In genomic region chr1:57673415-57673814, GRCm38 (mm10) we compare ENCODE assay signal across 16 mouse cellular contexts.
DNase-seq lines count a peak whose midpoint lies in the region; ATAC-seq and TF ChIP-seq lines count a peak whose summit lies in the region.
"Had no signal": no experiment of that assay in that cellular context is flagged by ENCODE, and none has a peak within 500 bp of the region (broad histone marks: within the 10 kb centered on the region; RNA-seq: fewer than 3 reads in every experiment).

No protein-coding gene starts in this region.

- no peak for DNase-seq in lung, postnatal 0 days (ENCODE audit: low spot score)
- DNase-seq in midbrain, postnatal 0 days (ENCODE audit: low spot score) = peak; percentile 35
- no peak for DNase-seq in gastrocnemius, postnatal 25 days
- DNase-seq in spleen, adult 12 weeks (ENCODE audit: low spot score) = no peak
- no peak for DNase-seq in gastrocnemius, adult 8-10 months (ENCODE audit: low spot score in 2 of 2)
- DNase-seq: adrenal gland, postnatal 10 days; B cell, adult 2 months; cerebellum, adult 9-11 months; heart, adult 11 months; kidney, adult 11 months; liver; lung, postnatal 10 days; spleen, adult 18-20 months had no signal

- H3K4me3 ChIP-seq in lung, embryonic 15.5 days = no peak overlapping the region
- no peak overlapping the region for H3K4me3 ChIP-seq in lung, postnatal 0 days (ENCODE audit: low read depth, low read length)
- H3K4me3 ChIP-seq in forebrain, embryonic 15.5 days = no peak overlapping the region
- no peak overlapping the region for H3K4me3 ChIP-seq in limb, embryonic 12.5 days (replicated peaks)
- no peak overlapping the region for H3K4me3 ChIP-seq in midbrain, postnatal 0 days (ENCODE audit: low read depth, low read length)

- H3K9ac ChIP-seq in lung, embryonic 15.5 days = no peak overlapping the region
- H3K9ac ChIP-seq in lung, postnatal 0 days (replicated peaks; ENCODE audit: low read depth) = no peak overlapping the region
- H3K9ac ChIP-seq in forebrain, embryonic 15.5 days (replicated peaks) = no peak overlapping the region
- H3K9ac ChIP-seq in limb, embryonic 12.5 days (replicated peaks) = no peak overlapping the region
- no peak overlapping the region for H3K9ac ChIP-seq in midbrain, postnatal 0 days (replicated peaks; ENCODE audit: low read length, poor library complexity, severe bottlenecking)

- H3K36me3 ChIP-seq in lung, embryonic 15.5 days = no peaks in the 10 kb centered on the region
- no peaks in the 10 kb centered on the region for H3K36me3 ChIP-seq in lung, postnatal 0 days (ENCODE audit: insufficient read depth, low read length)
- no peaks in the 10 kb centered on the region for H3K36me3 ChIP-seq in forebrain, embryonic 15.5 days
- no peaks in the 10 kb centered on the region for H3K36me3 ChIP-seq in limb, embryonic 12.5 days
- H3K36me3 ChIP-seq in midbrain, postnatal 0 days (ENCODE audit: insufficient read depth, low read length) = no peaks in the 10 kb centered on the region

- no peak for TF ChIP-seq EP300 in lung, postnatal 0 days (IDR thresholded peaks at IDR 0.05)

- no peaks in the 10 kb centered on the region for H3K27me3 ChIP-seq in lung, embryonic 15.5 days
- H3K27me3 ChIP-seq in lung, postnatal 0 days (replicated peaks; ENCODE audit: insufficient read depth, low read length) = no peaks in the 10 kb centered on the region
- H3K27me3 ChIP-seq in forebrain, embryonic 15.5 days = no peaks in the 10 kb centered on the region
- no peaks in the 10 kb centered on the region for H3K27me3 ChIP-seq in limb, embryonic 12.5 days
- H3K27me3 ChIP-seq in midbrain, postnatal 0 days (ENCODE audit: insufficient read depth, low read length) = no peaks in the 10 kb centered on the region

- H3K9me3 ChIP-seq in lung, embryonic 15.5 days = no peaks in the 10 kb centered on the region
- H3K9me3 ChIP-seq in lung, postnatal 0 days (ENCODE audit: low read length) = no peaks in the 10 kb centered on the region
- H3K9me3 ChIP-seq in forebrain, embryonic 15.5 days = no peaks in the 10 kb centered on the region
- H3K9me3 ChIP-seq in limb, embryonic 12.5 days = no peaks in the 10 kb centered on the region
- H3K9me3 ChIP-seq in midbrain, postnatal 0 days (ENCODE audit: low read length) = no peaks in the 10 kb centered on the region

- 0 out of 2 replicates have a peak, but pooled peaks cover 6% of the 10 kb centered on the region for H3K4me1 ChIP-seq in lung, embryonic 15.5 days
- no peaks in the 10 kb centered on the region for H3K4me1 ChIP-seq in lung, postnatal 0 days (ENCODE audit: insufficient read depth, low read depth, low read length)
- H3K4me1 ChIP-seq in forebrain, embryonic 15.5 days = peaks cover 15% of the 10 kb centered on the region
- H3K4me1 ChIP-seq in limb, embryonic 12.5 days (replicated peaks) = peaks cover 6% of the 10 kb centered on the region
- H3K4me1 ChIP-seq in midbrain, postnatal 0 days (ENCODE audit: insufficient read depth, low read length) = no peaks in the 10 kb centered on the region

- TF ChIP-seq CTCF in lung, postnatal 0 days (IDR thresholded peaks at IDR 0.05) = no peak
- TF ChIP-seq CTCF in midbrain, postnatal 0 days (IDR thresholded peaks at IDR 0.05) = no peak

- no peak; the same call in 1 of the 2 replicates for ATAC-seq in lung, embryonic 15.5 days (ENCODE audit: borderline replicate concordance, extremely low read depth, low FRiP score, low TSS enrichment)
- ATAC-seq in lung, postnatal 0 days = no peak
- ATAC-seq in forebrain, embryonic 15.5 days (replicated peaks) = no peak
- ATAC-seq in limb, embryonic 12.5 days (ENCODE audit: insufficient number of reproducible peaks, insufficient read depth, low FRiP score, low TSS enrichment, low read depth) = no peak
- ATAC-seq in midbrain, postnatal 0 days (ENCODE audit: low FRiP score) = no peak

- no peak overlapping the region for H3K4me2 ChIP-seq in lung, embryonic 15.5 days
- H3K4me2 ChIP-seq in lung, postnatal 0 days (replicated peaks; ENCODE audit: low read depth, low read length) = no peak overlapping the region
- H3K4me2 ChIP-seq in forebrain, embryonic 15.5 days (replicated peaks) = no peak overlapping the region
- H3K4me2 ChIP-seq in limb, embryonic 12.5 days = no peak overlapping the region
- no peak overlapping the region for H3K4me2 ChIP-seq in midbrain, postnatal 0 days (ENCODE audit: low read depth, low read length, poor library complexity, severe bottlenecking)

- WGBS in lung, embryonic 15.5 days = 39% methylated on average over 2 of the region's 2 CpGs
- WGBS in lung, postnatal 0 days = 50% methylated on average over 2 of the region's 2 CpGs
- WGBS in forebrain, embryonic 15.5 days = 53% methylated on average over 2 of the region's 2 CpGs
- WGBS in limb, embryonic 12.5 days = 59% methylated on average over 2 of the region's 2 CpGs
- WGBS in midbrain, postnatal 0 days = 64% methylated on average over 2 of the region's 2 CpGs

- peak overlapping the region; percentile 27; the same call in 1 of the 2 replicates for H3K27ac ChIP-seq in lung, embryonic 15.5 days
- no peak overlapping the region for H3K27ac ChIP-seq in lung, postnatal 0 days (ENCODE audit: low read length)
- H3K27ac ChIP-seq in forebrain, embryonic 15.5 days (replicated peaks) = peak overlapping the region; percentile 63
- 0 out of 2 replicates have a peak overlapping the region, but pooled peaks have one; percentile 17 for H3K27ac ChIP-seq in limb, embryonic 12.5 days
- no peak overlapping the region for H3K27ac ChIP-seq in midbrain, postnatal 0 days (ENCODE audit: low read depth, low read length)

Comparison
In these comparisons a context has a peak if more than half of its experiments do, and no peak if none do; other contexts are left out.
1. H3K27ac ChIP-seq: peak in lung, embryonic 15.5 days (single experiment), forebrain, embryonic 15.5 days (single experiment) and limb, embryonic 12.5 days (single experiment); none in lung, postnatal 0 days (single experiment) and midbrain, postnatal 0 days (single experiment).